Mouse (Mus musculus) heart, embryonic 10.5 days (tissue): ENCODE measurements around the gene Gm49673. TPM values are rescaled to one million over a fixed set of nuclear protein-coding genes. Genes with fewer than 3 reads are reported as not detected.
"Not testable (repeated sequence)": the region's sequence is repeated elsewhere in the genome, so short reads cannot be mapped to it uniquely, and the experiment has no call there.

Experiments
- DNase-seq: peaks from one replicate; pipeline ENCODE4 v3.0.0-alpha.2; 2017; ENCODE audit warnings: low spot score
- H3K27ac ChIP-seq: fragments of 300-500 bp; sonication (generic); 2 replicates; pipeline ENCODE4 v1.5.1; 2016; ENCODE audit warnings: mild to moderate bottlenecking
- H3K27me3 ChIP-seq: fragments of 300-500 bp; sonication (generic); 2 replicates; pipeline ENCODE4 v1.6.1; 2016; ENCODE audit warnings: mild to moderate bottlenecking; ENCODE audit not compliant: poor library complexity, insufficient read depth, severe bottlenecking
- H3K36me3 ChIP-seq: fragments of 300-500 bp; sonication (generic); 2 replicates; pipeline ENCODE4 v1.6.1; 2016; ENCODE audit warnings: mild to moderate bottlenecking, moderate library complexity
- H3K4me1 ChIP-seq: fragments of 300-500 bp; sonication (generic); 2 replicates; pipeline ENCODE4 v1.6.1; 2016; ENCODE audit warnings: mild to moderate bottlenecking
- H3K4me3 ChIP-seq: fragments of 300-500 bp; sonication (generic); 2 replicates; pipeline ENCODE4 v1.5.1; 2016; ENCODE audit warnings: mild to moderate bottlenecking, moderate library complexity
- H3K9me3 ChIP-seq: fragments of 300-500 bp; sonication (generic); 2 replicates; pipeline ENCODE4 v1.6.1; 2016; ENCODE audit warnings: mild to moderate bottlenecking, moderate library complexity
- WGBS: fragments of 180-500 bp; shearing (Covaris S2); methylation state at CpG from one replicate; pipeline ENCODE4 v1.1.7; 2016; 5-methylcytosine and 5-hydroxymethylcytosine counted together
- polyA plus RNA-seq: library from polyadenylated mRNA; unstranded; fragments of >200 nt; fragmentation: Nextera tagmentation; extraction: Ambion mirVana; gene quantifications from 2 replicates; pipeline ENCODE4 v1.2.1, GENCODE M21; 2016

The Gm49673 gene
- polyA plus RNA-seq, 1 experiment from 2014 or later, result 0.10 TPM

DNA sequence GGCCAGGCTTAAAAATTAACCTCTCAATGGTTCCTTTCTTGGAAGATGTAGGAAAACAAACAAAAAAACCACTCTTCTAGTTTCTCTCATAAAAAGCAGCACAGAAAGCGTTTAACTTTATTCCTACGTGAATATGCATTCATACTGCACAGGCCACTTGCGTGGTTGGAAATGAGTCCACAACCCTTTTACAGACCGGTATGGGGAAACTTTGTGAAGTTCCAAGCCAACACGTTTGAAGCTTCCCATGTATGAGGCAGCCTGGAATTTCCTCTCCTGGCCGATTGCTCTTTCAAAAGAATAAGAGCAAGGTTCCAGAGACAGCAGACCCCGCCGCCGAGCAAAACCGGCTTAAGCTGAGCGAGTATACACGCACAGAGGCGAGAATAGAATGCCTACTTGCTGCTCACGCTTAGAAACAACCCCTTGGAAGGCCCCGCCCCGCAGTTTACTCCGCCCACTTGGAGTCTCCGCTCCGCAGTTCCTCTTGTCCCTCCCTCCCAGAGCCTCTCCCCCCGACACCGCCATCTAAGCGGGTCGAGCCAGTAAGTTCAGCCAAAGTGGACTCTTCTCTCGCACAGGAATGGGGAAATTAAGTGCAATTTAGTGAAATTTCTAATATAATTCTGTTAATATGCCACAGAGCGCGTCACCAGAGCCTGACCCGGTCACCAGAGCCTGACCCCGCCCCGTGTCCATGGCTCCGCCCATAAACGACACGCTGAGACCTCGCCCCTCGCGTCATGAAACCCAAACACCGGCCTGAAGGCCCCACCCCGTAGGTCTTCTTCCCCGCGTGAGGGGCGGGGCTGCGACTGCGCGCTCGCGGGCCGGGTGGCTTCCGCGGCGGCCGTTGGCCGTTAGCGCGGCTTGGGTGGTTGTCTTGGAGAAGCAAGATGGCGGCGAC, 17.4 kb upstream of the Gm49673 start, which contains the start of gene Fgfr1op:
Gene Fgfr1op, plus strand, starts transcription at position 801 of the 907 bp plus-strand sequence.
- H3K9me3 ChIP-seq, H3K4me1 ChIP-seq, DNase-seq, H3K27me3 ChIP-seq: not testable (repeated sequence)
- Histone ChIP-seq H3K27ac (peak within 1 kb of the TSS; percentile 77; the same call in 1 of the 2 replicates), H3K4me3 (peak within 1 kb of the TSS; percentile 61), H3K36me3 (peaks cover 12% of the 10 kb centered on the region)
- WGBS, result 2% methylated on average over 20 of the region's 55 CpGs

DNA sequence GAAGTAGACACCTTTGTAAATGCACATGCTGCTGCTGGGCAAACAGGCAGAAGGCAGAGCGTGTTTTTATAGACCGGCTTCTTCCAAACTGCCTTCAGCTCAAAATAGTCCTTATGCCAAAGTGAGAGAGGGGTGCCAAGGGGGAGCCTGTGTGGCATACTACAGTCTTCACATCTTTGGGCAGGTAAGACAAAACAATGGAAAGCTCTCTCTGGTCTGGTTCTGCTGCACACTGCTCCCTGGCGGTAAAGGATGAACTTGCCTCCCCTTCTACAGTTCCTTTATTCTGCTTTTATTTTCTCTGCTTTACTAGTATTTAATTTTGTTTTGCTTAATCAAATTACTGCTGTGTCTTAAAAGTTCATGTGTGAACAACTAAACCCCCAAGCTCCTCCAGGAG, 13.4 kb upstream of the Gm49673 start:
- H3K27me3 ChIP-seq, DNase-seq: not testable (repeated sequence)

DNA sequence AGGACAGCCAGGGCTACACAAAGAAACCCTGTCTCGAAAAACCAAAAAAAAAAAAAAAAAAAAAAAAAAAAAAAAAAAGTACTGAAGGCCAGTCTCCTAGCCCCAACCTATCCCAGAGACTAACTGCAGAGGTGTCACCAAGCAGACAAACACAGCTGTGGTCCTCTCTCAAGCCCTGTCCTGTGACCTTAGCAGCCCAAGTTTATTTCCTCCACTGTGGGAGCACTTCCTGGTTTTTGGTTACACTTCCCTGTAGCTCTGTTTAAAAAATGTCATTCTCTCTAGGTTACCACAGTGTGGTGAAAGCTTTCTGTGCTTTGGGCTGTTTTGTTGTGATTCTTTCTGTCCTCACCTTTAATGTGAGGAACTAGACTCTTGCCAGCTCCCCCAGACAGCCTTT, 11.0 kb upstream of the Gm49673 start:
- H3K4me1 ChIP-seq, DNase-seq, H3K4me3 ChIP-seq, H3K27ac ChIP-seq, H3K36me3 ChIP-seq, H3K27me3 ChIP-seq, H3K9me3 ChIP-seq: not testable (repeated sequence)
- WGBS, result no CpG with 5 or more reads among the region's 1 CpGs

More for the DNA sequence above, 13.4 kb upstream of the Gm49673 start:
- H3K4me1 ChIP-seq, H3K9me3 ChIP-seq, H3K27ac ChIP-seq, H3K4me3 ChIP-seq, H3K36me3 ChIP-seq: not testable (repeated sequence)
- 54% methylated on average over 3 of the region's 3 CpGs for WGBS

DNA sequence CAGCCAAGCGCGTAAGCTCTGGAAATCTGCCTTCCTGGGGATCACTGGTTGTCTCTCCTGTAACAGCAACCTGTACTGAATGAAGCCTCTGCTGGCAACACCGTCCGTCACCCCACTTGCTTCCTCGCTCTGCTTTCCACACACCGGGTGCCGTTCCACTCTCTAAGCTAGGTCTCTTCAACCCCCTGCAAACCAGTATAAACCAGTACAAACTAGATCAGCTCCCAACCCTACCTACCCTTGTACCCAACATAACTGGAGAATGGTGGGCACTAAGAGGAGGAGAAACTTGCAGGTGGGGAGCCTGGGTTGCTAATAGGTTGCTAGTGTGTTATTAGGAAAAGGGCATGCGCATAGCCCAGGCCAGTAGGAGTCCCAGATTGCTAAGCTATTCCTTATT, 8.4 kb upstream of the Gm49673 start:
- not testable (repeated sequence) for H3K27me3 ChIP-seq, H3K4me3 ChIP-seq, H3K36me3 ChIP-seq, DNase-seq, H3K27ac ChIP-seq, H3K9me3 ChIP-seq, H3K4me1 ChIP-seq
- WGBS, result 100% methylated on average over 1 of the region's 8 CpGs

DNA sequence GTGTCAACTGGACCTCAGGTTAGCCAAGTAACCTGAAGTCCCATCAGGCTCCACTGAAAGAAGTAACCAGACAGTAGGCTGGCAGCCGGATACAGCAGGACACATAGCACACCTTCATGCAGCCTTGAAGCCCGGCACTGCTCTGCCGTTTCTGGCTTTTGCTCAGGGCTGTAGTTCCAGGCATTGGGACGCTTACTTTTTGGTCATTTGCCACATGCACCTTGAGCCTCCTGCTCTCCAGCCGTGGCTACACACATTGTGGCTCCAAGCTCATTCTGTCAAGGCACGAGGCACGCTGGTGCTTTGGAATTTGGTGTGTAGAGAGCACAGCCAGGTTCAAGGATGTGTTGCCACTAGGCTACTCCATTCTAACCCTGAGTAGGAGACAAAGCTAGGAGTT, 7.4 kb upstream of the Gm49673 start:
- WGBS, result 76% methylated on average over 7 of the region's 7 CpGs
- H3K9me3 ChIP-seq, result not testable (repeated sequence)

DNA sequence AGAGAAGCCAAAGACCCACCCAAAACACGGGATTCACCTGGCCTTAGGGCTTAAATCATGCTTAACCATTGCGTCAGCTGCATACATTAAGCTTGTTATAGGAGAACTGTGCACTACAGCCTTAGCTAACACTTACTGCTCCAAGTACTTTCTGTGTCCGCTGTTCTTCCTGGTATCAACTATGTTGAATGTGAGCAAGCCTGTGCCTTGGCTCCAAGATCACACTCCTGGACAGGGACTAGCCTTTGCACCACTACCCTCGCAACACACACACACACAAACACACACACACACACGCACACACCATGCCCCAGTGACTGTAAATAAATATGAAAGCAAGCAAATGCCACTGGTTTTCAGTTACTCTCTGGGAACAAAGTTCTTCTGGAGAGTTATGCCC, 657 bp downstream of the Gm49673 start:
- not testable (repeated sequence) for DNase-seq

More for the DNA sequence above, 7.4 kb upstream of the Gm49673 start:
- not testable (repeated sequence) for H3K4me3 ChIP-seq, H3K4me1 ChIP-seq, H3K27ac ChIP-seq, H3K27me3 ChIP-seq, DNase-seq, H3K36me3 ChIP-seq

DNA sequence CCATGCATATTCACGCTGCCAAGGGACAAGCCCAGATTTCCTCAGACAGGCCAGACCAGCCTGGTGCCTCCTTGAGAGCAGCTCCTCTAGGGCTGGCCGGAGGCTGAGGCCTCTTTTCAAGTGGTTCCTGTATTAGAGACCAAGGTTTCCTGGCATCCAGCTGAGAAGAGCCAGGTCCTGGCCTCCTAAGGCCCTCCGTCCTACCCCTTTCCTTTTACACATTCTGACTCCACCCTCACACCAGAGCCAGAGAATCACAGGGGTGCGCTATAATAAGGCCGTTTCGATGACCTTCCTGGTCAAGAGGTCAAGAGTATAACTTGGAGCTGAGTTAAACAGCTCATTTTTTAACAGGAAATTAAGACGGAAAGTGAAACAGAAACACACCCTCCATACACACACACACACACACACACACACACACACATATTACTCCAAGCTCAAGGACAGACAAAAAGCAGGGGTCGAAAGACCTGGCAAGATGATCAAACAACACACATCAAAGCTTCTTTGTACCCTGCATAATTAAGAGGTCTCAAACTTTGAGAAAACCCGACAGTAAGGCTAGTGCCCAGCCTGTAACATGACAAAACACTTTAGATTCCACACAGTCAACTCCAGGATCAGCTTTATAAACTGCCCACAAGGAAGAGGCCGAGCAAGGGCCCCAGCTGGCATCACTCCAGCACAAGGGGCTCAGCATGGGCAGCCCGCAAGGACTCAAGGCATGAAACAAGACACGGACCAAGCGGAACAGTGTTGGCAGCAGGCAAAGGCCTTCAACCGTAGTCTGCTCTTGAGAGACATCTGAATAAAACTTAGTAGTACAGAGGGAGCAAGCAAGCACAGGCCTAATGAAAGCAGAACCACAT, 3.5 kb downstream of the Gm49673 start:
- not testable (repeated sequence) for H3K9me3 ChIP-seq, H3K4me3 ChIP-seq, H3K27me3 ChIP-seq, H3K36me3 ChIP-seq, DNase-seq, H3K27ac ChIP-seq, H3K4me1 ChIP-seq
- WGBS, result 67% methylated on average over 10 of the region's 14 CpGs

More for the DNA sequence above, 657 bp downstream of the Gm49673 start:
- H3K4me3 ChIP-seq, result peak overlapping the region; percentile 59
- not testable (repeated sequence) for H3K27me3 ChIP-seq, H3K9me3 ChIP-seq, H3K4me1 ChIP-seq, H3K36me3 ChIP-seq
- WGBS, result 22% methylated on average over 5 of the region's 5 CpGs
- H3K27ac ChIP-seq, result peak overlapping the region; percentile 79; the same call in 1 of the 2 replicates

DNA sequence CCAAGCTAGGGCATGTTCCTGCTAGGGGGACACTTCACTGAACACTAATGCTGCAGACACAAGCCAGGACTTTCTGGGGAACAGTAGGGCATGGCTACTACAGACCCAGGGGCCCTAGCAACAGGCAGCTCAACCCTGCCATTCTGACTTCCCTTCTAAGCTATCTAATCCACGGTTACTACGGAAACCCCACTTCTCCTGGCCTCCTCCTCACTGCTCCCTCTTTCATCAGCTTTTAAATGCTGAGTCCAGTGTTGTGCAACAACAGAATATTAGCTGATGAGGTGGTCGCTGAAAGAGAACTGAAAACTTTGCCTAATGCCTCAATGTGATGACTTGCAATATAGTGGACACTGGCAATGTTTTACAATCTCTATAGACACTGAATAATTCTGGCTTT, 7.4 kb downstream of the Gm49673 start:
- not testable (repeated sequence) for H3K9me3 ChIP-seq, H3K4me3 ChIP-seq, H3K27ac ChIP-seq, H3K4me1 ChIP-seq, H3K36me3 ChIP-seq, DNase-seq, H3K27me3 ChIP-seq
- 82% methylated on average over 3 of the region's 3 CpGs for WGBS

DNA sequence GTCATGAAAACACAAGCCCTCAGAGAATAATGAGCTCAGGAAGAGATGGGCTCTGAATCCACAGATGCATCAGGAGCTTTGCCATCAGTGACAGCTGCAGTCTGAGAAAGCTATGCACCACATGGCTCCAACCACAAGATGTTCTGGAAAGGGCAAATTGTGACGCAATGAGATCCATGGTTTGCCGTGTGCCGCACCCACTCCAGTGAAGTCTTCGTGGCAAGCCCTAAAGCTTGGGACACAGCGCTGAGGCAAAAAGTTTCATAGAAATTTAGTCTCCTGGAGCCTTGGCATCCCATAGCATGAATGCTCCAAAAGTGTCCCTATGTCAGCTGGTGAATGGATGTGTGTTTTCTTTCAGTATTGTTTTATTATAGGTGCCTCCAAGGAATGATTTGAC, 9.5 kb downstream of the Gm49673 start:
- not testable (repeated sequence) for H3K4me1 ChIP-seq, H3K4me3 ChIP-seq, H3K9me3 ChIP-seq, H3K27ac ChIP-seq, H3K36me3 ChIP-seq, H3K27me3 ChIP-seq, DNase-seq
- 94% methylated on average over 5 of the region's 5 CpGs for WGBS

DNA sequence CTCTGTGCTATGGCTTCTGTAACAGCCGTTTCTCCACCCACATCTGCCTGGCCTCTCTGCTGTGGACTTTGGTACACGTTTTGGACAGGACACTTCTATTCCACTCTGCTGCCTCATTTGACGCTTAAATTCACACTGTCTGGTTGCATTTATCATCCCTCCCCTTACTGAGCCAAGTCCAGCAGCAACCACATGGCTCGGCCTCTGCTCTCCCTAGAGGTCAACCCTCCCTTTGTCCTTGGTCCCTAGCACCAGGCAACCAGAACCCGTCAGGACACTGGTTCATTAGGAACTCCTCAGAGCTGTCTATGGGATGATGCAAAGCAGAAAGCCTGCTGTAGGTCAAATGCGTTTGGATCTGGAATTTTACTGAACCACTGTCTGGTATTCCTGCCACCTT, 16.7 kb downstream of the Gm49673 start:
- not testable (repeated sequence) for H3K4me3 ChIP-seq, H3K27me3 ChIP-seq, H3K9me3 ChIP-seq, H3K27ac ChIP-seq, H3K36me3 ChIP-seq, H3K4me1 ChIP-seq, DNase-seq
- WGBS, result no CpG with 5 or more reads among the region's 6 CpGs

DNA sequence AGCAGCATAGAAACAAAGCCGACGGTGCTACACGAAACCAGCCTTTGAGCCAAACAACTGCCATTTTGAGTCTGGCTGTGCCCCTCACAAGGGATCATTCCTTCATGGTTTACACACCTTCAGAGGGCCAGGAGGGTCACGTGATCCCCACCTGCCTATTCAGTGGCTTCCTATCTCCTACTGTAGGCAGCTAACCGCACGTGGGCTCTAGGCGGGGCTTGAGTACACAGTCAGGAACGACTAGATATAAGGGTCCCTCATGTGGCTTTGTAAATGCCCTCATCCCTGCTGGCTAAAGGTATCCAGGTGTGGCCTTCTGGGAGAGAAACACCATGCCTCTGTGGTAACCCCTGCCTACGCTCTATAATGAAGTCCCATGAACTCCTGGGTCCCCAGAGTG, 18.0 kb downstream of the Gm49673 start:
- peak; percentile 24 for DNase-seq
- not testable (repeated sequence) for H3K27me3 ChIP-seq
- 87% methylated on average over 9 of the region's 9 CpGs for WGBS

DNA sequence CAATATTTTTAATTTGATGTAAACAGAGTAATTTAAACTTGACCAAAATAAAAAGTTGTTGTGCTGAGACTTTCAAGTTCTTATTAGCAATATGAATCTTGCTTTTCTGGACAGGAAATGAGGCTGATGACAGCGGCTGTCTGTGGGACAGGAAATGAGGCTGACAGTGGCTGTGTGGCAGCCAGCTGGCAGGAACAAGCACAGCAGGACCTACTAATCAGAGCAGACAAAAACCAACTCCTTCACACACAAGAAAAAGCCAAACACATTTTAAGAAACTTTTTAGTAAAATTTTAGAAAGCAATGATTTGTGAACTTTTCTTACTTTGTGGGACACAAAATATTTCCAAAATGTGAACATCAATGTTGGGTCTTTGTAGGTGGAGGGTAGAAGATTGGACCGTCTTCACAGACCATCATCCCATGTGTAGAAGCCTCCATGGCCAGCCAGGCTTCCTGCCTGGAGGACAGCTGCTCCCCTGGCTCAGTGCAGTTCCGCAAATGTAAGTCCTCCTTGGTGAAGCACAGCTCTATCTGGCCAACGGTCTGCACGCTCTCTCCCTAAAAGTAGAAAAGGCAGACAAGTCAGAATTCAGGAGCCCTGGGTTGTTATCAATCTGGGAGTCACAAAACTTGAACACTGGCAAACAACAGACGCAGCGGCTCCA, 19.1 kb downstream of the Gm49673 start:
- not testable (repeated sequence) for H3K27ac ChIP-seq, H3K27me3 ChIP-seq, DNase-seq, H3K4me1 ChIP-seq, H3K4me3 ChIP-seq, H3K9me3 ChIP-seq, H3K36me3 ChIP-seq
- WGBS, result 66% methylated on average over 2 of the region's 7 CpGs

More for the DNA sequence above, 18.0 kb downstream of the Gm49673 start:
- not testable (repeated sequence) for H3K36me3 ChIP-seq, H3K27ac ChIP-seq, H3K9me3 ChIP-seq, H3K4me1 ChIP-seq, H3K4me3 ChIP-seq

DNA sequence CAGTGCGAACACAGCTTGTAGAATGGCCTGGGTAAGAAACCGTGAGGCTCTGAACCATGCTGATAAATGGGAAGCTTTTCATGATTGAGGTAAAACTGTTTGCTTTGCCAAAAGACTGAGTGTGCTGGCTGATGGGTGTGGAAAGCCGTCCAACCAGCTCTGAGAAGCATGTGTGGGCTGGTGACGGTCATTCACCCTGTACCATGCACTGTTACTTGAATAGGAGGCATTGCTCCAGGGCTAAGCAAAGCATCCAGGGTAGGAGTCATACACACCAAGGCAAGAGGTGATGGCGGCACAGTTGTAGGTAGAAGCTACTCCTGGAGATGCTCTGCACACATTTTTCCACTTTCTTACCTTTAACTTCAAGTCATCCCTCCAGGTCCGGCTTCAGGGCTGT, 23.0 kb downstream of the Gm49673 start:
- H3K36me3 ChIP-seq, H3K27me3 ChIP-seq, H3K4me3 ChIP-seq, DNase-seq, H3K4me1 ChIP-seq, H3K27ac ChIP-seq, H3K9me3 ChIP-seq: not testable (repeated sequence)
- 95% methylated on average over 3 of the region's 6 CpGs for WGBS
